Mouse (Mus musculus) frontal cortex, postnatal 25 days (tissue): ENCODE measurements at regions not wholly inside any gene's neighbourhood (a gene's known extent, or its start where the extent isn't known, plus 50 kb on each side); places are given as distances from the start of the nearest gene placed in this dataset.

Source experiments
- DNase-seq, 2 experiments: peaks; one replicate each; pipeline ENCODE4 v3.0.0; 2022; ENCODE audit warnings: low spot score in 2 of 2

GRCm38 (mm10) chr10:95085688-95086268 lies 141.1 kb upstream of the Plxnc1 start:
- no peak for DNase-seq

GRCm38 (mm10) chr10:95083341-95084148 lies 138.9 kb upstream of the Plxnc1 start:
- no peak for DNase-seq

GRCm38 (mm10) chr10:95082634-95083033 lies 138.0 kb upstream of the Plxnc1 start:
- no peak for DNase-seq

DNA sequence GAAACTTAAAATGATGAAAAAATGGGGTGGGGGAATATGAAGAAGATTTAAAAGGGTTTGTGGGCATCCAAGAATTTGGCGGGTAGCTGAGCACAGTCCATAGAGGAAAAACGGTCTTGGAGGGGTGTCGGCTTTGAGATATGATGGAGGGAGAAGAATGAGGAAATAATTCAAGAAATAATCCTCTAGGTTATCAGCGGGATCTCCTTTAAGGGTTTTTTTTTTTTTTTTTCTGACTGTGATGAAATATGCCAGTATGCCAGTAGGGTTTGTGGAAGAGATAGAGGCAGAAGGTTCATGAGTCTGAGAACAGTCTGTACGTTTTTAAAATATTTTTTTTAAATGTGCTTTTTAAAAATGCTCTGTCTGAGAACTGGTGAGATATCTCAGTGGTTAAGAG lies 135.3 kb upstream of the Plxnc1 start:
- DNase-seq = no peak

DNA sequence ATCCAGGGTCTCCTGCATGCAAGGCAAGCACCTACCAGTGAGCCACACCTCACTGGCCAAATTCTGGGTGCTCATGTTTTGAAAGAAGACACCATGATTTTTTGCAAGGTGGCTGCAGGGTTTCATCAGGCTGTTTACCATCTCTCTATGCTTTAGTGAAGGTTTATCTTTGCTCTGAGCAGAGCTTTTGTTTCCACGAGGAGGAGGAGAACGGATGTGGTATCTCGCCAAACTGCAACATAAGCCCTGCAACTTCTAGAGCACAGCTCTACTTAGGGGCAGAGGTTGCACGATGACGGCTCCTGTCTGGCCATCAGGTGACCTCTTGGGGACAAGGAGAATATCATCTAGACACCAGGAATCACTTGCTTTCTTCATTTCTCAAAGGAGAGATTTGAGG lies 131.8 kb upstream of the Plxnc1 start:
- no peak for DNase-seq

GRCm38 (mm10) chr10:95075897-95076296 lies 131.3 kb upstream of the Plxnc1 start:
- DNase-seq = no peak

DNA sequence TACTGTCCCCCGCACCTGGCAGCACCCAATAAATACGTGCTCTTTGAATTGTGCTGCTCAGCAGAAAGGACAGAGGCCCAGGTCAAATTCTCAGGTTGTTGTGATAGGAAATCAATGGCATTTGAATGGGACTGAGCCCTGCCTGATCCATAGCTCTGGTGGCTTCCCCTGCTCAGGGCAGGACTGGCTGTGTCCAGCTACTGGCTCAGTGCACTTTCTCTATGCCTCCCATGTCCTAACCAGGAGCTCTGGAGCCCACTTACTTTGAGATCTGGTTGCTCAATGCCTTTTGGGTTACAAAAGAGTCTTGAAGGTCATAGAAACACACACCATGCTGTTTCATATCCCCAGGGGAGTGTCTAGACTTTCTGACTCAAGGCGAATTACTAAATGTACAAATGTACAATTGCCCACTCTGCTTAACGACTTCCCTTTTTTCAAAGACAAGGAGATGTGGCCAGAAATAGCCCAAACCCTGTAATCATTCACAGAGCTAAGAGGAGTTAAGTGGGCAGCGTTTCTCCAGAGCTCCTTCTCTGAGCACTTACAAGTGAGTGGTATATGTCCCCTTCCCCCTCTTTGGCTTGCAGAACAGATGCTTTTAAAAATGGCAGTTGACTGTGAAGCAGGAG lies 130.4 kb upstream of the Plxnc1 start:
- no peak for DNase-seq

DNA sequence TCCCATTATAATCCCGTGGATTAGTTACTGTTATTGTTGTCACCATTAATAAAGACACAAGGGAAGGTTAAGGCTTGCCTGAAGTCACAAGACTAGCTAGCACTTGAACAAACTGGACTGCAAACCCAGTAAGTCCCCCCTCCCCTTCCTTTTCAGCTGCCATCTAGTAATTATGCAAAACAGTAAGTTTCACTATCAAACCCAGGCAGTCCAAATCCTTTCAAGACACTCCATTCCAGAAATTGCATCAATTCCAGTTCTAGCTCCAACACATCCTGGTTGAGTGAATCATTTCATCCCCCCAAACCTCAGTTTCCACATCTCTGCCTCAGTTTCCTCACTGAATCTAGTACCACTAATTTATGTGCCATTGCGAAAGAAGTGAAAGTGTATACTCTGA lies 129.7 kb upstream of the Plxnc1 start:
- no peak for DNase-seq

- DNase-seq = no peak
Observed at GRCm38 (mm10) chr10:95067971-95068370, 123.3 kb upstream of the Plxnc1 start.

DNA sequence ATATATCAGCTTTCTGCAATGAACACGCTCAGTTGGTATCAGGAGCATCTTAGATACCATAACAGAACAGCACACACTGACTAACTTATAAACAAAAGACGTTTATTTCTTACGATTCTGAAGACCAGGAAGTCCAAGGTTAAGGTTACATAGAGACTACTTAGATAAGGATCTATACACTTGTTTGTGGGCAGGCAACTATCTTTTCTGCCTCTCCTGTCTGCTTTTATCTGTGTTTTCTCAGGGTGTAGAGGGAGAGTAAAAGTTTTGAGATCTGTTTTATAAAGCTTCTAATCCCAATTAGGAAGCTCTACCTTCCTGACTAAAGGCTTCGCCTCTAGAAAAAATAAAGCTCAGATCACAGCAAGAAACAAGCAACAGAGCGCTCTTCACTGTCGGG lies 122.1 kb upstream of the Plxnc1 start:
- DNase-seq = no peak

DNA sequence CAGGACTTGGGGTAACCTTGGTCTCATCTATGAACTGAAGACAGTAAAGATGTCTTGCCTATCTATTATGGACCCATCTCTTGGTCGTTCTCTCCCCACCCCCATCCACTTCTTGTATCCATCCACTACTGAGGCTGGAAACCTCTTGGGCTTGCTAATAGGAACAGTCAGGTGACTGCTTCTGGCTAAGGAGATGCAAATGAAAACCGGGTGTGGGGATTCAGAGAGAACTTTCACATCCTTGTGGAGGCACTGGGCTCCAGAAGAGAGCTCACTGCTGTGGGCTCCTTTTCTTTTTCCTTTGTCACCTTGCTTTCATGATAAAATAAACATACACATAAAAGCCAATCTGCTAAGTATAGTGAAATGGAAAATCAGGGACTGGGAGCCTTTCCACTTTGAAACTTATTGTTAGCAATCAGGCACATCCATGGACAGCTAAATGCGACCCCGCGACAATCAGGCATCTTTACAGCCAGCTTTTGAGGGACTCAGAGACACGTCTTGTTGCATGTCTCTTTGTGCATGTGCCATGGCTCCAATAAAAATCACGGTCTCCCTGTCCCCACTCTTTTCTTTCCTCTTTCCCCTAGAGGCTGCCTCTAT lies 115.0 kb upstream of the Plxnc1 start:
- DNase-seq = no peak

- no peak for DNase-seq
Observed at GRCm38 (mm10) chr10:95059078-95059477, 114.4 kb upstream of the Plxnc1 start.

GRCm38 (mm10) chr10:95057051-95057714 lies 112.5 kb upstream of the Plxnc1 start:
- DNase-seq = no peak

- no peak for DNase-seq
Observed at GRCm38 (mm10) chr10:95056541-95056940, 111.9 kb upstream of the Plxnc1 start.

GRCm38 (mm10) chr10:95054869-95055268 lies 110.2 kb upstream of the Plxnc1 start:
- no peak for DNase-seq

DNA sequence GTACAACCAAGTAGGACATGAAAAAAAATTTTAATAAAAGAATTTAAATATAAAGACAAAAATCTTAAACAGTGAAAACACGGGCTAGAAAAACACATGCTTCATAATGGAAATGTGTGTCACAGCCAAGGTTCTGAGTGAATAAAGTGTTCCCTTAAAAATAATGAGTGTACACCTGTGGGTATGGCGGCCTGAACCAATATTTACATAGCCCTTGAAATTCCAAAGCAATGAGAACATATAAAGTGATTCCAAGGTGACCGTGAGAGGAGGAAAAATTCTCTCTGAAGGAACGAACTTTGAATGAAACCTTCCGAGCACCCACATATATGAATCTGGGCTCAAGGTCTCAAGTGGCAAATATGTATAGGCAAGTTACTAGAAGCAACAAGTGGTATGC lies 104.2 kb upstream of the Plxnc1 start:
- no peak for DNase-seq

DNA sequence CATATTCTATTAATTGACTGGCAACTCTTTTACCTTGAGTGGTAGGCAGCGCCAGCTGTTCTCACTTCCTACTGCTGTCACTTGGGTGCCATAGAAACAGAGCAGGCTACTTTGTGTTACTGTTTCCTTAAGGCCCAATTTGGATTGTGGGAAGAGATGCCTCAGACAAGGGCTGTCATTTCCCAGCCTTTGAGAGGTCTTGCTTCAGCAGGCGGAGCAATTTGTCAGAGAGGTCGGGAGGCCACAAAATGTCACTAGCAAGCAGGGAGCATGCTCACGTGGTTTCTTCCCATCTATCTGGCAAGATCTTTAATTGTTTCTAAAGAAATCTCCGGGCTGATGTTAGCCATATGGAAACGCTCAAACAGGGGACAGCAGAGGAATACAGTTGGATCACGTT lies 99.3 kb upstream of the Plxnc1 start:
- peak in 1 of 2 experiments; percentile 15 for DNase-seq

DNA sequence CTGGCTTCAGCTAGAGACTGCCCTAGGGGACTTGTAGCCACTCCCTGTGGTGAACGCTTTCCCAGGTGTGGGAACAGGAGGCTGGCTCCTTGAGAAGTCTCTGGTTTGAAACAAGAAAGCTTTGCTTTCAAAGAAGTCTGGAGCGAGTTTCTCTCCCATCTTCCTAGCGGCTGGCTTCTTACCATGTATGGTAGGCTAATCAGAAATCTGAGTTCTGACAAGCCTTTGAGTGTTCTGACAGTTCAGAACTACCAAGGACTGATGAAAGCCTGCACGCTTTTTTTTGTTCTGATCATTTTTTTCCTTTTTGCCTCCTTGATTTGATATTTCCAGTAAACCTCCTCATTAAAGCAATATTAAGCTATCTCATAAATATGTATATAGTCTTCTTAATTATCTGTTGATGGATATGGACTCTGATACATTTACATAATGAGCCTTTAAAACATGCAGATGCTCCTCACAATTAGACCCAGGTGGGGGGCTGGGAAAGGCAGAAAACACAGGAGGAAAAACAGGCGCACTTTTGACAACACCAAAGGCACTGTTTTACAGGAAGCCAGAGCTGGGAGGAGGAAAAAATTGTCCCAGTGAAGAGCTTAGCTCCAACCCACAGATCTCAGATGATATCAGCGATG lies 95.7 kb upstream of the Plxnc1 start:
- no peak for DNase-seq

GRCm38 (mm10) chr10:95036043-95036697 lies 91.5 kb upstream of the Plxnc1 start:
- DNase-seq = no peak

DNA sequence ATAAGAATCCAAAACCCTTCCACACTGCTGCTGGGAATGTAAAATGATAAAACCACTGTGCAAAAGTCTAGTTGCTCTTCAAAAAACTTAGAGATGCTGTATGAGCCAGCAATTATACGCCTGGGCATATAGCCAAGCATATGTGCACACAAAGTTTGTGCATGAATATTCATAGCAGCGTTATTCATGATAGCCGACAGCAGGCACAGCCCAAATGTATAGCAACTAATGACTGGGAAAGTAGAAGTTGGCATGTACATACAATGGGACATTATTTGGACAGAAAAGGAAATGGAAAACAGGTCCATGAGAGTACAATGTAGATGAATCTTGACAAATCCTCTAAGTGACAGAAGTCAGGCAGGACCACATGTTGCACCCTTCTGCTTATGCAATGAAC lies 90.7 kb upstream of the Plxnc1 start:
- no peak for DNase-seq

DNA sequence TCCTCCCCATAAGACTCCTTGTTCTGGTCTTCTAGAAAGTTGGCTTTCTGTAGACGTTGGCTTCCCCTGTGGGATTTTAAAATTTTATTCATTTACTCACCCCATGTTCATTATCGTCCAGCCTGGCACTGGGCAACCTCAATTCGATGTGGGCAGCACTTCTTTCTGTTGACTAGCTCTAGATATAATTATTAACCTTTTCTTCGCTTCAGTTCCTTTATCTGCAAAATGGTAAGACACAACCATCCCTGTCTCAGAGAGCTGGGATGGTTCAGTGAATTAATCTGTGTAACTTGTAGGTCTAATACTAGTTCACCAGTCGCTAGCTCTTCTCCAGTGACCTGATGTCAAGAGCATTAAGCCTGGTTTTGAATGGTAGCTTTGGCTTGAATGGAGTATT lies 89.9 kb upstream of the Plxnc1 start:
- no peak for DNase-seq
